Mouse (Mus musculus) kidney, adult 2 months (tissue): ENCODE results near the gene Myo1e. TPM values are rescaled to one million over a fixed set of nuclear protein-coding genes. Genes with fewer than 3 reads are reported as not detected.

ENCODE experiments used
- DNase-seq: peaks from one replicate; pipeline ENCODE4 v3.0.0; 2021
- H3K27ac ChIP-seq: fragments of 200-500 bp; 2 replicates; pipeline ENCODE4 v1.5.1; 2012; ENCODE audit warnings: low read depth, low read length, control low read depth, inconsistent platforms; ENCODE audit not compliant: insufficient read depth
- H3K27me3 ChIP-seq: fragments of 200-500 bp; replicated peaks from 2 replicates; pipeline ENCODE4 v1.6.1; 2012; ENCODE audit warnings: mild to moderate bottlenecking, moderate library complexity, low read length, inconsistent platforms; ENCODE audit not compliant: control insufficient read depth, insufficient read depth
- H3K36me3 ChIP-seq: fragments of 200-500 bp; 2 replicates; pipeline ENCODE4 v1.6.1; 2012; ENCODE audit warnings: mild to moderate bottlenecking, moderate library complexity, low read length, inconsistent platforms; ENCODE audit not compliant: control insufficient read depth, insufficient read depth
- H3K4me1 ChIP-seq: fragments of 200-500 bp; 2 replicates; pipeline ENCODE4 v1.6.1; 2011; ENCODE audit warnings: low read length; ENCODE audit not compliant: control insufficient read depth, insufficient read depth
- H3K4me3 ChIP-seq: fragments of 200-500 bp; 2 replicates; pipeline ENCODE4 v1.5.1; 2011; ENCODE audit warnings: mild to moderate bottlenecking, low read depth, low read length, control low read depth; ENCODE audit not compliant: insufficient read depth
- CTCF ChIP-seq: fragments of 200-500 bp; conservative IDR thresholded peaks from 2 replicates; pipeline ENCODE4 v1.5.1; 2011; ENCODE audit warnings: low read depth, mild to moderate bottlenecking, control low read depth, low read length, moderate library complexity, mixed read lengths; ENCODE audit not compliant: insufficient read depth, insufficient read length
- POLR2A ChIP-seq: fragments of 200-500 bp; IDR thresholded peaks from one replicate; pipeline ENCODE4 v1.6.1; 2011; ENCODE audit warnings: low read depth, low read length, control low read depth
- WGBS: fragments of 180-500 bp; shearing (Covaris S2); methylation state at CpG from one replicate; pipeline ENCODE4 v1.1.7; 2018; 5-methylcytosine and 5-hydroxymethylcytosine counted together
- polyA plus RNA-seq: library from polyadenylated mRNA; depleted of rRNA; stranded (reverse); fragments of >200 nt; gene quantifications from 2 replicates; pipeline ENCODE4 v1.2.3, GENCODE M21; 2012

Myo1e gene
- polyA plus RNA-seq, 1 experiment = 14.5 TPM

DNA sequence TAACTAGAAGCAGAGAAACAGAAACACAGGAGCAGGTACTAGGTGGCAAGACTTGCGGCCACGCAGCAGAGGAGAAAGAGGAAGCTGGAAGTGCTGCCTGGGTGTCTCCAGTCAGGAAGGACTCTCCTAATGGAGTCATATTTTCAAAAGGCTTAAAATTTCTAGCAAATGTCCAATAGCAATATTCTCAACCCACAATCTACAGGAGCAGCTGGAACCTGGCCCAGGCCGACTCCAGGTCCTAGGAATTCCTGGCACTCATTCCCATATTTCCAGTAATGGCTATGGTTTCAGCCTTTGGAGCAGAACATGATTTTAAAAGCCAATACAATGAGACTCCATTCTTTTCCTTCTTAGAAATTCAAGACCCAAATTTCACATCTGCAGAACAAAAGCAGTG lies 182.4 kb downstream of the Myo1e start:
- Histone ChIP-seq H3K4me1 (no peaks in the 10 kb centered on the region), H3K27ac (no peak overlapping the region), H3K27me3 (no peaks in the 10 kb centered on the region), H3K4me3 (no peak overlapping the region), H3K36me3 (no peaks in the 10 kb centered on the region)
- no peak for TF ChIP-seq POLR2A
- no peak for TF ChIP-seq CTCF
- 82% methylated on average over 3 of the region's 3 CpGs for WGBS
- DNase-seq = no peak

DNA sequence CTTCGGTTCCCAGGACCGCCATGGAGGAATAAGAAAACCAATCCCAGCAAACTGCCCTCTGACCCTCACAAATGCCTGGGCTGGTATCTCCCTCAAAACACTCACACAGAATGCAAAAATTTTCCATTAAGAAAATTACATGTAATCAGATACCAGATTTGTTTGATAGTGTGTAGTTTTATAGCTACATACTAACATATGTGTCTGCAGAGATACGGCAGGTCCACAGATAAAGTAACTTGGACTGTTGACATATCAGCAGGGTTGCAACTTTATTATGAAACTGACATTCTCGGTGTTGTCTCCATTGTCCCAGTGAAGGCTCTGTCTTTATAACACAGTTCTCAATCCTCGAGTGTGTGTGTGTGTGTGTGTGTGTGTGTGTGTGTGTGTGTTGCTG lies 183.9 kb downstream of the Myo1e start:
- Histone ChIP-seq H3K27ac (no peak overlapping the region), H3K4me1 (no peaks in the 10 kb centered on the region), H3K36me3 (no peaks in the 10 kb centered on the region), H3K27me3 (no peaks in the 10 kb centered on the region), H3K4me3 (no peak overlapping the region)
- 96% methylated on average over 5 of the region's 5 CpGs for WGBS
- TF ChIP-seq CTCF (no peak), POLR2A (no peak)
- no peak for DNase-seq

DNA sequence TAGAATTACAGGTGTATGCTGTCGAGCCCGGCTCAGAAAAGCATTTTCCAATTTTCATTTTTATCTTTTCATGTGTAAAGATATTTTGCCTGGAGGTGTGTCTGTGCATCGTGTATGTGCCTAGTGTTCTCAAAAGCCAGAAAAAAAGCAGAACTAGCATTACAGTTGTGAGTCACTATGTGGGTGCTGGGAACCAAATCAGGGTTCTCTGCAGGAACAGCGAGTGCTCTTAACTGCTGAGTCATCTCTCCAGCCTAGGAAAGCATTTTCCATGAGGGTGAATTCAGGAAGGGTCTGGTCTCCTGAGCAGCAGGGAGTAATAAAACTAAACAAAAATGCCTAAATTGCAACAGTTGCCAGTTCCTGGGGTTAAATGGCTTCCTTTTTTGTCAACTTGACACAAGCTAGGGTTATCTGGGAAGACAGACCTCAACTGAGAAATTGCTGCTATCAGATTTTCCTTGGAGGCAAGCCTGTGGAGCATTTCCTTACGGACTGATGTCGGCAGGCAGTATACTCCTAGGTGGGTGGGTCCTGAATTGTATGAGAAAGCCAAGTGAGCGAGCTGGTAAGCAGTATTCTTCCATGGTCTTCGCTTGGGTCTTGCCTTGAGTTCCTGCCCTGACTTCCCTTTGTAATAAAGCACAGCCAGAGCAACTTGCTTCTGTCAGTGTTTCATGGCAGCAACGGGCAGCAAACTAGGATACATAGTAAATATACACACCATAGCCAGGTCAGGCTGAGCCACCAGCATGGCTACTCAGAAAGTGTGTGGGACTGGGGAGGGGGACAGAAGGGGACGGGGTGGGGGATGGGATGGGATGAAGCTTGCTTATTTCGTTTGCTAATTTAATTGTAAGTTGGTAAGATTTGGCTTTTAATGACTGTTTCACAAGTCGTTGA lies 184.8 kb downstream of the Myo1e start:
- H3K27ac ChIP-seq = no peak overlapping the region
- H3K27me3 ChIP-seq = no peaks in the 10 kb centered on the region
- TF ChIP-seq POLR2A (no peak), CTCF (no peak)
- no peak for DNase-seq
- H3K4me3 ChIP-seq = no peak overlapping the region
- 66% methylated on average over 12 of the region's 12 CpGs for WGBS
- H3K36me3 ChIP-seq = peaks cover 2% of the 10 kb centered on the region; the same call in 1 of the 2 replicates
- H3K4me1 ChIP-seq = no peaks in the 10 kb centered on the region

DNA sequence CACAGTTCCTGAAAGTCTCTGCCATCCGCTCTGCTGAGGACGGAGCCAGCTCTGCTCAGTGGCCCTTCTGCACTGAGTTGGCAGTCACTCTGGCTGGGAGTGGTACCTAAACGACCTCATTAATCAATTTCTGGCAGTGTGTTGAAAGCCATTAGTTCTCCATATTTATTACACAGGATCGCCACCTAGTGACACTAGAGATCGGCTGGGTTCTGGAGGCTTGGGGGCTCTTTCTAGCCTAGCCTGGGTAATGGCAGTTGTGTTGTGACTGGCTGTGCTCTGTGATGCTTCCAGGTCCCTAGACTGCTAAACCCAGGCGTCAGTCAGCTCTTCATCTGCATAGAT lies 185.4 kb downstream of the Myo1e start:
- Histone ChIP-seq H3K27me3 (no peaks in the 10 kb centered on the region), H3K4me1 (no peaks in the 10 kb centered on the region), H3K36me3 (peaks cover 2% of the 10 kb centered on the region; the same call in 1 of the 2 replicates), H3K4me3 (no peak overlapping the region), H3K27ac (no peak overlapping the region)
- TF ChIP-seq CTCF = peak; percentile 47
- TF ChIP-seq POLR2A = no peak
- DNase-seq = peak; percentile 51
- WGBS = 24% methylated on average over 6 of the region's 6 CpGs

DNA sequence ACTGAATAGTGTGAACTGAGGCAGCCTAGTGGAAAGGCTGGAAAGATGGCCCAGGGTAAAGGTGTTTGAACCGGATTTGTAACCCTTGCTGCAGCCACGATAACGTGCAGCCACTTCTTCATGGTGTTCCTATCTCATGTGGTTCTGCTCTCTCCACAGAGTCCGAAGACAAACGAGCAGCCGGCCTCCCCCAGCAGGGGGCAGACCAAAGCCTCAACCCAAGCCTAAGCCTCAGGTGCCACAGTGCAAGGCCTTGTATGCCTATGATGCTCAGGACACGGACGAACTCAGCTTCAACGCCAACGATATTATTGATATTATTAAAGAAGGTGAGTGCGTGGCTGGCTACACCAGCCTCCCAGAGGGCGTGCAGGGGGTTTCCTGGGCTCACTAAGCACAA lies 188.5 kb downstream of the Myo1e start:
- H3K4me3 ChIP-seq = no peak overlapping the region
- H3K27me3 ChIP-seq = no peaks in the 10 kb centered on the region
- 91% methylated on average over 12 of the region's 12 CpGs for WGBS
- no peak overlapping the region for H3K27ac ChIP-seq
- TF ChIP-seq CTCF = peak; percentile 44
- no peak for TF ChIP-seq POLR2A
- peaks cover 5% of the 10 kb centered on the region for H3K36me3 ChIP-seq
- peak; percentile 24 for DNase-seq
- no peaks in the 10 kb centered on the region for H3K4me1 ChIP-seq

DNA sequence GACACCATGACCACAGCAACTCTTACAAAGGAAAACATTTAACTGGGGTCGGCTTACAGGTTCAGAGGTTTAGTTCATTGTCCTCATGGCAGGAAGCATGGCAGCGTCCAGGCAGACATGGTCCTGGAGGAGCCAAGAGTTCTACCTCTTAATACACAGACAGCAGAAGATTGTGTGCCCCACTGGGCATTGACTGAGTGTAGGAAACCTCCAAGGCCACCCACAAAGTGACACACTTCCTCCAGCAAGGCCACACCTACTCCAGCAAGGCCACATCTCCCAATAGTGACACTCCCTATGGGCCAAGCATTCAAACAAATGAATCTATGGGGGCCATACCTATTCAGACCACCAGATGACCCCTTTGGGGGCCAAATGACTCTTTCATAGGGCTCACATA lies 188.9 kb downstream of the Myo1e start:
- no peak for DNase-seq
- H3K36me3 ChIP-seq = peaks cover 5% of the 10 kb centered on the region
- WGBS = 75% methylated on average over 2 of the region's 2 CpGs

DNA sequence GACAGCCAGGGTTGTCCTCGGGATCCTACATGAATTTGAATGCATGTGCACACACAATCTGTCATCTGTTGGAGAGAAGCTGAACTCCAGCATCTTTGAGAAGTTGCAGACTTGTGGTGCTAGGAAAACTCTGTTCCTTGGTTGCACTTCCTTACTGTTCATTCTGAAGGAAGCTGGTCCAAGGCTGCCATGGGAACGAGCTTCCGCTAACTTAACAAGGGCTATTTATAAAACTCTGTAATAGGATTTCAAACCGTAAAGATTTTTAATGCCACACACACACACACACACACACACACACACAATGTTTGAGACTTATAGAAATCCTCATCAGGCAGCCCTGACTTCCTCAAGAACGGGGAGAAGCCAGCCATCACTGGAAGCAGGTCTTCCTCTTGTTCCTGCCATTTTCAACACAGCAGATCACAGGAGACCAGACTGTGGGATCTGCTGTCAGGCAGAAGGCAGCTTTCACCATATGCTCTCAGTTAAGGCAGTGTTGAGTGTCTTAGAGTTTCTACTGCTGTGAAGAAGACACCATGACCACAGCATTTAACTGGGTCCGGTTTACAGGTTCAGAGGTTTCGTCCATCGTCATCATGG lies 194.9 kb downstream of the Myo1e start:
- no peak overlapping the region for H3K27ac ChIP-seq
- peaks cover 3% of the 10 kb centered on the region for H3K36me3 ChIP-seq
- H3K4me3 ChIP-seq = no peak overlapping the region
- no peak for TF ChIP-seq CTCF
- no peak for TF ChIP-seq POLR2A
- no peak for DNase-seq
- WGBS = 87% methylated on average over 8 of the region's 8 CpGs
- no peaks in the 10 kb centered on the region for H3K27me3 ChIP-seq
- H3K4me1 ChIP-seq = no peaks in the 10 kb centered on the region

More for the DNA sequence above, 188.9 kb downstream of the Myo1e start:
- H3K27me3 ChIP-seq = no peaks in the 10 kb centered on the region
- no peak for TF ChIP-seq POLR2A
- TF ChIP-seq CTCF = no peak
- no peak overlapping the region for H3K4me3 ChIP-seq
- H3K4me1 ChIP-seq = no peaks in the 10 kb centered on the region
- H3K27ac ChIP-seq = no peak overlapping the region
